Mouse (Mus musculus): ENCODE results near the gene Rgs8. TPM values are rescaled to one million over a fixed set of nuclear protein-coding genes. Genes with fewer than 3 reads are reported as not detected.

Gene Rgs8
- polyA plus RNA-seq, 1 experiment from 2014 or later: 0.53 TPM

DNA sequence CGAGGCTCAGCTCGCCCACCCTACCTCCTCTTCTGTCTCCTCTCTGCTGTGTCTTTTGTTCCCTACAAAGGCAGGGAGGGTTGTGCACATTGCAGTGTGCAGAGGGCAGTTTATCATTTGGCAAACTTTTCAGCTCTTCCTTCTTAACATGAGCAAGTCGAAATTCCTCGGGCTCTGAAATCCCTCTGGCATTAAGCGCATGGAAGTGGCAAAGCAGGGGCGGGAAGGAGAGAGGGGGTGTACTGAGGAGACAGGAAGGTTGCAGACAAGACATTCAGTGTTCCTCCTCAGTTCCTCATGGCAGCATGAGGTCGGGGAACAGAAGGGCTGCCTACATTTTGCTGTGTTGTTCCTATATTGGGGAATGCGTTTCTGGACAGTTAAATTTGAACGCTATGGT lies 19.9 kb downstream of the Rgs8 start:
- TF ChIP-seq CTCF (IDR thresholded peaks at IDR 0.05): no peak
- in situ Hi-C loops (cut with MboI; ENCODE audit: low pct_unique_long_range_greater_than_20kb): loop anchor here (25.0 kb wide), 1 partner anchor 110 kb away; the partner anchor contains the start of gene Npl
- ChIA-PET POLR2A (no interaction called here), CTCF (no interaction called here)
- no peak for ATAC-seq
- H3K27me3 ChIP-seq: no peaks in the 10 kb centered on the region
- DNase-seq (ENCODE audit: low read depth, low spot score): no peak

DNA sequence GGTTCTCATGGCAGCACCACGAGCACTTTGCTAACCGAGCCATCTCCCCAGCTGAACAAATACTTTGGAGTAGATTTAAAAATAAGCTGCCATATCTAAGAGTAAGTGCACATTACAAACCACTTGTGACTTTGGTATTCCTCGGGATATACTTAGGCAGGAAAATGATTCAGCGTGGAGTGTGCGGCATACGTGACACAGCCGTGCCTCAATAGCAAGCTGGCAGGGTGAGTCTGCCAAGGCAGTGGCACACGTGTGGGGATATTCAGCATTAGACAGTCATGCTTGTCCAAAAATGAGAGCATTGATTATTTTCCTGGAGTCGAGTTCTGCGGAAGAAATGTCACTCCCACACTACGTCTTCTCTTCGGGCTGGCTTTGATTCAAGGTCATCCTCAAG lies 21.1 kb downstream of the Rgs8 start:
- DNase-seq (ENCODE audit: low read depth, low spot score) (no peak), ATAC-seq (no peak)
- no peak for TF ChIP-seq CTCF (IDR thresholded peaks at IDR 0.05)
- no peaks in the 10 kb centered on the region for H3K27me3 ChIP-seq
- ChIA-PET CTCF (interaction anchor here (1.1 kb wide), 1 partner anchor 47 kb away, joined by 4 read pairs; no protein-coding TSS in a partner anchor), POLR2A (no interaction called here)
- in situ Hi-C loops (cut with MboI; ENCODE audit: low pct_unique_long_range_greater_than_20kb): loop anchor here (25.0 kb wide), 1 partner anchor 112 kb away; the partner anchor contains the start of gene Npl

- POLR2A ChIA-PET: no interaction called here
- ATAC-seq (no peak), DNase-seq (ENCODE audit: low read depth, low spot score) (no peak)
- H3K27me3 ChIP-seq: no peaks in the 10 kb centered on the region
- CTCF ChIA-PET: no interaction called here
- in situ Hi-C loops (cut with MboI; ENCODE audit: low pct_unique_long_range_greater_than_20kb): no loop called here
- TF ChIP-seq CTCF (IDR thresholded peaks at IDR 0.05): no peak
Measured at GRCm38 (mm10) chr1:153675591-153675990, 22.8 kb downstream of the Rgs8 start.

DNA sequence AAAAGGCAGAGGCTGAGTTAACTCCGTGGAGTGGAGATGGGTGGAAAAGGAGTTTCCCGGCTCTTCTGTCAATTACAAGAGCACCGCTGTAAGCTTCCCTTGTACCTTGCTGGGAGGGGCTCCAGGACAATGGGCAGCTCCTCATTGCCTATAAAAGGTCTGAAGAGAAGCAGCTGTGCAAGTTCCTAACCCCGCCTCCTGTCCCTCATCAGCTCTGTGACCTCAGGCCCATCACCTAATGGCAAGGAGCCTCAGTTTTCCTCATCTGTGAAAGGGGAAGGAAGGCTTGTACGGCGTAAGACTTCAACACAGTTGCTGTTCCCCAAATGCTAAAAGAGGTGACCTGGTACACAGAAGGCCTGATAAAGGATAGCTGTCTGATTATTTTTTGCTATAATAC lies 24.8 kb downstream of the Rgs8 start:
- TF ChIP-seq CTCF (IDR thresholded peaks at IDR 0.05): no peak
- ChIA-PET CTCF (interaction anchor here (0.8 kb wide), 1 partner anchor 8 kb away, joined by 4 read pairs; no protein-coding TSS in a partner anchor), POLR2A (interaction anchor here (0.6 kb wide), 1 partner anchor 105 kb away, joined by 4 read pairs; no protein-coding TSS in a partner anchor)
- DNase-seq (ENCODE audit: low read depth, low spot score) (no peak), ATAC-seq (no peak)
- H3K27me3 ChIP-seq: no peaks in the 10 kb centered on the region
- in situ Hi-C loops (cut with MboI; ENCODE audit: low pct_unique_long_range_greater_than_20kb): no loop called here

- no peak for DNase-seq (ENCODE audit: low read depth, low spot score)
- H3K27me3 ChIP-seq: no peaks in the 10 kb centered on the region
- in situ Hi-C loops (cut with MboI; ENCODE audit: low pct_unique_long_range_greater_than_20kb): no loop called here
- ChIA-PET POLR2A (no interaction called here), CTCF (interaction anchor here (2.0 kb wide), 1 partner anchor 69 kb away, joined by 4 read pairs; no protein-coding TSS in a partner anchor)
- ATAC-seq: no peak
- TF ChIP-seq CTCF (IDR thresholded peaks at IDR 0.05): no peak
Measured at GRCm38 (mm10) chr1:153679147-153679546, 26.3 kb downstream of the Rgs8 start.

DNA sequence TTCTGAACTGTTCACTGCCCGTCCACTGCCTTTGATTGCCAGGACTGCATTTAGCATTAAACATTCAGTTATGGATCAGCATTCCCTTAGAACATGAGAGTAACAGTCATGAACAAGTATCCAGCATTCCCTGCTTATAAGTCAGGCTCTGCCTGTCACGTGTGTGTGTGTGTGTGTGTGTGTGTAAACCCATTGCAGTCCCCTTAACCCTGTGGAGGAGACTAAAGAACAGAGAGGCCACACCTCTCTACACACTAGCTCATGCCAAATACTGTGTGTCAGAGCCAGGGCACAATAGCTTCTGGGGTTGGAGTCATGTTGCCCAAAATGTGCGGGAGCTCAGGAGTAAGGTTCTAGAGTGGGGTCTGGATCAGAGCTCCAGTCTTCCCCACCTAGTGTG lies 26.8 kb downstream of the Rgs8 start:
- DNase-seq (ENCODE audit: low read depth, low spot score) (no peak), ATAC-seq (no peak)
- ChIA-PET POLR2A (no interaction called here), CTCF (interaction anchor here (2.0 kb wide), 1 partner anchor 69 kb away, joined by 4 read pairs; no protein-coding TSS in a partner anchor)
- H3K27me3 ChIP-seq: no peaks in the 10 kb centered on the region
- in situ Hi-C loops (cut with MboI; ENCODE audit: low pct_unique_long_range_greater_than_20kb): no loop called here
- TF ChIP-seq CTCF (IDR thresholded peaks at IDR 0.05): no peak

DNA sequence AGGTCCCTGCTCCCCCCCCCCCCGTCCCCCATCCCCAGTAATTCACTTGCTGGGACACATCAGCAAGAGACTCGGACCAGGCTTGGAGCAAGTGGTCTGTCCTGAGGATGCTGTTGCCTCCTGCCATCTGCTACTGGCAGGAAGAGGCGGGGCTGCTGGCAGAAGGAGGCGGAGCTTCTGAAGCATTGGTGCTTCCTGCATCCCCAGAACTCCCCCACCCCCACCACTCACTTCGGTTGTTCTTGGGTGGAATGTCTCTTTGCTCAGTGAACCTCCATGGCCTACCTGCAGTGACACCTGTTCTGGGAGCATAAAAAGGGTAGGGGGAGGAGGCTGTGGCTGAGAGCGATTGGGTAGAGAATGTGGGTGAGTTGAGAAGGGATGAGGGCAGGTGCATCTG lies 27.5 kb downstream of the Rgs8 start:
- ChIA-PET POLR2A (no interaction called here), CTCF (interaction anchor here (2.0 kb wide), 1 partner anchor 68 kb away, joined by 4 read pairs; no protein-coding TSS in a partner anchor)
- TF ChIP-seq CTCF (IDR thresholded peaks at IDR 0.05): no peak
- DNase-seq (ENCODE audit: low read depth, low spot score) (no peak), ATAC-seq (no peak)
- in situ Hi-C loops (cut with MboI; ENCODE audit: low pct_unique_long_range_greater_than_20kb): no loop called here
- H3K27me3 ChIP-seq: no peaks in the 10 kb centered on the region

GRCm38 (mm10) chr1:153681036-153681435 lies 28.2 kb downstream of the Rgs8 start:
- ChIA-PET CTCF (no interaction called here), POLR2A (no interaction called here)
- TF ChIP-seq CTCF (IDR thresholded peaks at IDR 0.05): no peak
- H3K27me3 ChIP-seq: no peaks in the 10 kb centered on the region
- in situ Hi-C loops (cut with MboI; ENCODE audit: low pct_unique_long_range_greater_than_20kb): no loop called here
- ATAC-seq (no peak), DNase-seq (ENCODE audit: low read depth, low spot score) (no peak)

DNA sequence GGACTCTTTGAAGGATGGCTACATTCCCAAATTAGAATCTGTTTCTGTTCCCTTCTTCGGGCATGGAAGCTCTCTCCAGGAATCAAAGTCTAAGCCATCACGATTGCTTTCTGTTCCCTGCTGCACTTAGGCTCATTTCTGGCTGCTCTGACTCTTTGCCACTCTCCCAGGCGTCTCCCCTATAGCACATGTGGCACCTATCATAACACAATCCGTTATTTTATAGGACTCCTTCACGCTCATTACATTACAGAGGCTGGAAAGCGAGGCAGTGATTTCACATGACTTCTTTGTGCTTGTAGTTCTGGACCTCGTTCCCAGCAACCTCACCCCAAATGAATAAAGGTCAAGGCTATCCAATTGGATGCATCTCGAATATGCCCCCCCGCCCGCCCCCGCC lies 30.4 kb downstream of the Rgs8 start:
- DNase-seq (ENCODE audit: low read depth, low spot score): no peak

GRCm38 (mm10) chr1:153685630-153686029 lies 32.8 kb downstream of the Rgs8 start:
- no peak for TF ChIP-seq CTCF (IDR thresholded peaks at IDR 0.05)
- no peaks in the 10 kb centered on the region for H3K27me3 ChIP-seq
- no peak for ATAC-seq
- ChIA-PET CTCF (interaction anchor here (1.0 kb wide), 1 partner anchor 8 kb away, joined by 4 read pairs; no protein-coding TSS in a partner anchor), POLR2A (no interaction called here)
- DNase-seq (ENCODE audit: low read depth, low spot score): no peak
- in situ Hi-C loops (cut with MboI; ENCODE audit: low pct_unique_long_range_greater_than_20kb): no loop called here

More for the DNA sequence above, 30.4 kb downstream of the Rgs8 start:
- POLR2A ChIA-PET: no interaction called here
- in situ Hi-C loops (cut with MboI; ENCODE audit: low pct_unique_long_range_greater_than_20kb): no loop called here
- H3K27me3 ChIP-seq: no peaks in the 10 kb centered on the region
- no peak for ATAC-seq
- CTCF ChIA-PET: no interaction called here
- TF ChIP-seq CTCF (IDR thresholded peaks at IDR 0.05): no peak

DNA sequence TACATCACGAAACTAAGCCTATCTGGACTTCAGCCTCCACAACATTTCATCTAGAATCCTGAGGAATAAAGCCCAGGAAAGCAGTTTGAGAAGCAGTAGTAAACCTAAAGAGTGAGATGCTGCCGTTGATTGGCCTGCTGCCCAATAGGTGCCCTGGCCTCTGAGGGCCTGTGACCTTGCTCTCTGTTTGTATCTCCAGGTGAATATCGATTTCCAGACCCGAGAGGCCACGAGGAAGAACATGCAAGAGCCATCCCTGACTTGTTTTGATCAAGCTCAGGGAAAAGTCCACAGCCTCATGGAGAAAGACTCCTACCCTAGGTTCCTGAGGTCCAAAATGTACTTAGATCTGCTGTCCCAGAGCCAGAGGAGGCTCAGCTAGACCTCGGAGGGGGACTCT lies 39.7 kb downstream of the Rgs8 start:
- POLR2A ChIA-PET: no interaction called here
- CTCF ChIA-PET: interaction anchor here (1.2 kb wide), 1 partner anchor 16 kb away, joined by 3 read pairs; no protein-coding TSS in a partner anchor
- no peak for DNase-seq (ENCODE audit: low read depth, low spot score)
- no peak for ATAC-seq
- no peak for TF ChIP-seq CTCF (IDR thresholded peaks at IDR 0.05)
- H3K27me3 ChIP-seq: no peaks in the 10 kb centered on the region
- in situ Hi-C loops (cut with MboI; ENCODE audit: low pct_unique_long_range_greater_than_20kb): no loop called here
